Mouse (Mus musculus) effector memory CD4-positive, alpha-beta T cell, adult 7 months (primary cell): ENCODE data around the gene Atp5h. TPM values are rescaled to one million over a fixed set of nuclear protein-coding genes. Genes with fewer than 3 reads are reported as not detected.

Source experiments
- polyA plus RNA-seq: library from polyadenylated mRNA; unstranded; fragments of 100-300 nt; shearing (Covaris generic); gene quantifications from one replicate; pipeline ENCODE4 v1.2.1, GENCODE M21; 2017

Atp5h gene
- 600 TPM for polyA plus RNA-seq

DNA sequence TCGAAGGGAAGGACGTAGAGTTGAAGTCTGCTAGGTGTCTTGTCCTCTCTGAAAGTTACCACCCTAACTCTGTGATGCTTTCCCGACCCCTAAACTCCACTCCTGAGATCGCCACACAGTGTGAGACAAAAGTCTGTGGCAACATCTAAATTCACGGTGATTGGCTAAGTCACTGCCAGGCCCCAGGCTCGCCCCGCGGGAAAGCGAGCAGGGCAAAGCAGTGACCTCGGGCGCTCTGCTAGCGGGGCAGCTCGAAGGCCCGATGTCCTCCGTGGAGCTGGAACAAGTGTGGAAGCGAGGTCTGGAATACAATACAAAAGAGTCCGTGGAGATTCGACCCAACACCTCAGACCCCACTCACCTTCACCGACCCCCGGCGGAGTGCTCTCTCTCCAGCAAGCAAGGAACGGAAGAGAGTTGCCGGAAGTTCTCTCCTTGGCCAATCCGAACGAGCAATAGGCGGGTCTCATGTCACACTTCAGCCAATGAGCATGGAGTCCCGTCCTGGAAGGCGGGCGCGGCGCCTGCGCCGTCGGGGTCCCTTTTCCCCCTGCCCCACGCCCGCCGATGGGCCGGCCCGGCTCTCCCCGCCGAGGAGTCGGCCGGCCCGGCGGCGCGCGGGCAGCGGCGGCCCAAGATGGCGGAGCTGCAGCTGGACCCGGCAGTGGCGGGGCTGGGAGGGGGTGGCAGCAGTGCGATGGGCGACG lies at the start of gene Atp5h, which contains the start of gene Kctd2:
Gene Atp5h, minus strand, starts transcription at position 432 of the 707 bp plus-strand sequence.
Gene Kctd2, plus strand, starts transcription at position 598 of the 707 bp plus-strand sequence.

DNA sequence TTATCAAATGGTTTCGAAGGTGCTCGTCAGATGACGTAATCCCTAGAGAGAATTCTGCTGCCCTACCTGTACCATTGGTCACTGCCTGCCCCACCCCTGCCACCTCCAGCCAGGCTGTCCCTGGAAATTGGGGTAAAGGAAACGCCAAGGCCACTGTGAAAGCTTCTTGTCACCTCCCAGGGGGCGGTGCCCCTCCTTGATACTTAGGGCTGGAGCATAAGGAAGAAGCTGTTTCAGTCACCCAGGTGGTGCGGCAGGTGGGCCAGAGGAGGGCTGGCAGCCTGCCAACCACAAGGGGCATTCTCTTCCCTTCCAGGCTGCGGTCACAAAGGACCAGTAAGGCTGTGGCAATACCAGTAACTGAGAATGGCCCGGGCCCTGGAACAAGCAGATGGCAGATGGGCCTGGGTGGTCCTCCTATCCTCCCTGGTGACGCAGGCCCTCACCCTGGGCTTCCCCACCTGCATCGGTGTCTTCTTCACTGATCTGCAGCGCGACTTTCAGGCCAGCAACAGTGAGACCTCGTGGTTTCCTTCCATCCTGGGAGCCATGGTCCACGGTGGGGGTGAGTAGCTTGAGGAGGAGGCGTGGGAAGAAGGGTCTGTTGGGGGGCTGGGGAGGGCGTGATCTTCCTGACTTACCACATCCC lies 42.6 kb upstream of the Atp5h start, which contains the start of gene Slc16a5:
Gene Slc16a5, plus strand, starts transcription at position 232 of the 649 bp plus-strand sequence.

DNA sequence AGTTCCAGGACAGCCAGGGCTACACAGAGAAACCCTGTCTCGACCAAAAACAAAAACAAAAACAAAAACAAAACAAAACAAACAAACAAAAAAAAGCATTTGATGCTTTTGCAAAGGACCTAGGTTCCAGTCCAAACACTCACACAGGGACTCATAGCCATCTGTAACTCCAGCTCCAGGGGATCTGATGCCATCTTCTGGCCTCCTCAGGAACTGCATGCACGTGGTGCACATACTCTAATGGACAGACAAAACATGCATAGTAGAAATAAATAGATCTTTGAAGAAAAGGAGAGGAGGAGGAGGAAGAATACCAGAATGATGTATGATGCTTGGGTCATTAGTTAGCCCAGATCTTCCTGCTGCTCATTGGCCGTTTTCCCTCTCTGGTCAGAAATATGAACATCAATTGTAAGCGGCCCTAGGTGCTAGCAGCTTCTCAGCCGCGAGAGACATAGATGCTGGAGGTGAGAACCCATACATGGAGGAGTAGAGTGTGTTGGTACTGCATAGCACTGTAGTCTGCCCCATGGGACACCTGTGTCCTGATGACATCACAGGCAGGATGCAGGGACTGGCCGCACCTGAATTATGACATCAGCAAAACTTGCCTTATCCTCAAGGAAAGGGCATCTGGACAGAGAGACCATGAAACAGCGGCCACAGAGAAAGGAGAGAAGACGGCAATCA lies 20.3 kb upstream of the Atp5h start, which contains the start of gene Trim80:
Gene Trim80, plus strand, starts transcription at position 640 of the 690 bp plus-strand sequence.

DNA sequence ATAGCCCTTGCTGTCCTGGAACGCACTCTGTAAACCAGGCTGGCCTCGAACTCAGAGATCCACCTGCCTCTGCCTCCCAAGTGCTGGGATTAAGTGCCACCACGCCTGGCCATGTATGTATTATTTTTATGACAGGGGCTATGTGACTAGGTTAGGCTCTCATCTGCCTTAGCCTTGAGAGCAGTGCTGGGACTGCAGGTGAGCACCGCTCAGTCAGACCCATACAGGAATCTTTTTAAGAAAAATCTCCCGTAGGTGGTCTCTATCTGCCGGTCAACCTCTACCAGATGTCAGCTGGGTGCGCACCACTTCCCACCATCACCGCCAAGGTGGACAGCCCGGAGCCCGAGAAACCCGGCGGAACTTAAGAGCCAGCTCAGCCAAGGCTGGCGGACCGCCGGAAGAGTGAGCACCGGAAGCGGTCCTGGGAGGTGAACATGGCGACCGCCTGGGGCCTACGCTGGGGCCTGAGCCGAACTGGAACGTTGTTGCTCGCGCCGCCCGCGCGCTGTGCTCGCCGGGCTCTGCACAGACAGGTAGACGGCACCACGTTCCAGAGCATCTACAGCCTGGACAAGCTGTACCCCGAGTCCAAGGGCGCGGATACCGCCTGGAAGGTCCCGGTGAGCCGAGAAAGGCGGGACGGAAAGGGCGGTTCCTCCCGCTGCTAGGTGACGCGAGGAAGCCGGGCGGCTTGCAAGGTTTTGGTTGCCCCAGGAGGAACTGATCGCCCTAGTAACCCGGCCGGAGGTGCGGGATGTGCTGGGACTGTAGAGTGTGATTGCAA lies 16.2 kb downstream of the Atp5h start, which contains the start of gene Mrpl58:
Gene Mrpl58, plus strand, starts transcription at position 415 of the 787 bp plus-strand sequence.

DNA sequence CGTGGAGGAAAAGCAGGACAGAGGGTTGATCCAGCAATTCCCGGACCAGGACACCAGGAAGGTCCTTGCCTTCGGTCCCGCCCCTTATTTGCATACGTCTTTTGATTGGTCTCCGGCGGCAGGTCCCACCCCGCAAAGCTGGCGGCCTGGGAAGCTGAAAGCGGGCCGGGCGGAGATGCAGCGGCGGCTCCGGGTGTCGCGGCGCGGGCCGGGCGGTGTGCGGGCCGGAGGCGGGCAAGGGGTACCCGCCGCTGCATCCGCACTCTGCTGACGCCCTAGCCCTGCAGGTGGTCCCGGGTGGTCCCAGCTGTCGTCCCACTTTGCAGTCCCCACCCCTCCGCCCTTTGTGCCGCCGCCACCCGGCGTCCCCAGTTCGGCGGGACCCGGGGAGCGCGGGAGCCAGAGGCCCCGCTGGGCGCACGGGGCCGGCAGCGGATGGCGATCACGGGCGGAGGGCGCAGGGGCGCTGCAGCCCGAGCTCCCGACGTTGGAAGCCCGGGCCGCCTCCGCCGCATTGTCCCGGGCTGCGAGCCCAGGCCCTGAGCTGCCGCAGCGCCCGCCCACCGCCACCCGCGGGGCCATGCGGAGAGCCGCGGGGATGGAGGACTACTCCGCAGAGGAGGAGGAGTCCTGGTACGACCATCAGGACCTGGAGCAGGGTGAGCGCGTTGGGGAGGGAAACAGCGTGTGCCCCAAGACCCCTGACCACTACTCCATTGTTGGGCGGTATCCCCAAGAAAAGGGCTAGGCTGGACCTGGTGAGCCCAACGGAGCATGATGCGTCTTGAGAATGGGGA lies 37.8 kb downstream of the Atp5h start, which contains the start of gene Cdr2l:
Gene Cdr2l, plus strand, starts transcription at position 174 of the 797 bp plus-strand sequence.

DNA sequence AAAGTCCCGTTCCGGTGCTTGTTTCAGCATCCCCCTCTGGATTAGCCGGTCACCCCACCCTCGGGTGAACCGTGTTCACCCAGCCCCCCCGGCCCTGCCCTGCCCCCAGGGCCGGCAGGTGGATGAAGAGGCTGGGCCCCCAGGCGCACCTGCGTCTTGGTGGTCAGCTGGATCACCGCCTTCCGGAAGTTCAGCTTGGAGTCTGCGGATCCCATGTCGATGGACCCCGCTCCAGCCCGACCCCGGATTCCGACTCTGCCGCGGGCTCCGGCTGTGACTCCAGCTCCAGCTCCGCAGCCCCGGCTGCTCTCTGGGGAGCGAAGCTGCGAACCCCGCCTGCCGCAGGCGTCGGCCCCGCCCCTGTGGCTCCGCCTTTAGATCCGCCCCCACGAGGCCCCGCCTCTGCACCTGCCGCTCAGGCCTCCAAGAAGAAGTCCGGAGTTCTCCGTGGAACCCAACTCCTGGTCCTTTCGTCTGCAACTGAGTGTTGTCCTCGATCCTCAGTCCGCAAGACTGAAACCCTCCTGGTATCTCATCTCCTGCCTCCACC lies 52.3 kb downstream of the Atp5h start, which contains the start of gene Hid1:
Gene Hid1, minus strand, starts transcription at position 362 of the 550 bp plus-strand sequence.

Other genes starting within 250 kb of the Atp5h start
- gene Tmem104, start 232.5 kb downstream of the Atp5h start, polyA plus RNA-seq = 16.7 TPM
- 9.5 TPM for gene Nat9, start 232.1 kb downstream of the Atp5h start, polyA plus RNA-seq
- gene Grin2c, start 152.7 kb downstream of the Atp5h start, polyA plus RNA-seq = not detected
- 17.1 TPM for gene Fdxr, start 142.9 kb downstream of the Atp5h start, polyA plus RNA-seq
- gene Fads6, start 122.3 kb downstream of the Atp5h start, polyA plus RNA-seq = 0.17 TPM
- gene Otop2, start 112.8 kb downstream of the Atp5h start, polyA plus RNA-seq = not detected
- not detected for gene Ush1g, start 97.9 kb downstream of the Atp5h start, polyA plus RNA-seq
- gene Otop3, start 85.2 kb downstream of the Atp5h start, polyA plus RNA-seq = 0.32 TPM
- 47.3 TPM for gene Hid1, start 52.2 kb downstream of the Atp5h start, polyA plus RNA-seq
- 0.34 TPM for gene Cdr2l, start 38.0 kb downstream of the Atp5h start, polyA plus RNA-seq
- gene Mrpl58, start 16.2 kb downstream of the Atp5h start, polyA plus RNA-seq = 82.4 TPM
- 81.7 TPM for gene Kctd2, start 166 bp upstream of the Atp5h start, polyA plus RNA-seq
- 0.45 TPM for gene Trim80, start 20.6 kb upstream of the Atp5h start, polyA plus RNA-seq
- gene Slc16a5, start 42.5 kb upstream of the Atp5h start, polyA plus RNA-seq = 1.3 TPM
- 45.1 TPM for gene Armc7, start 55.7 kb upstream of the Atp5h start, polyA plus RNA-seq
- 208 TPM for gene Nt5c, start 71.9 kb upstream of the Atp5h start, polyA plus RNA-seq
- 368 TPM for gene Jpt1, start 94.4 kb upstream of the Atp5h start, polyA plus RNA-seq
- 690 TPM for gene Sumo2, start 116.3 kb upstream of the Atp5h start, polyA plus RNA-seq
- gene Nup85, start 144.5 kb upstream of the Atp5h start, polyA plus RNA-seq = 58.3 TPM
- gene Mrps7, start 184.0 kb upstream of the Atp5h start, polyA plus RNA-seq = 94.3 TPM
- gene Gga3, start 184.1 kb upstream of the Atp5h start, polyA plus RNA-seq = 33.7 TPM
- 499 TPM for gene Mif4gd, start 193.0 kb upstream of the Atp5h start, polyA plus RNA-seq
- 77.3 TPM for gene Slc25a19, start 208.3 kb upstream of the Atp5h start, polyA plus RNA-seq